Mouse (Mus musculus): ENCODE data around the gene Lrrc2. TPM values are rescaled to one million over a fixed set of nuclear protein-coding genes. Genes with fewer than 3 reads are reported as not detected.

The Lrrc2 gene
- polyA plus RNA-seq, 1 experiment from 2014 or later: 0.06 TPM

DNA sequence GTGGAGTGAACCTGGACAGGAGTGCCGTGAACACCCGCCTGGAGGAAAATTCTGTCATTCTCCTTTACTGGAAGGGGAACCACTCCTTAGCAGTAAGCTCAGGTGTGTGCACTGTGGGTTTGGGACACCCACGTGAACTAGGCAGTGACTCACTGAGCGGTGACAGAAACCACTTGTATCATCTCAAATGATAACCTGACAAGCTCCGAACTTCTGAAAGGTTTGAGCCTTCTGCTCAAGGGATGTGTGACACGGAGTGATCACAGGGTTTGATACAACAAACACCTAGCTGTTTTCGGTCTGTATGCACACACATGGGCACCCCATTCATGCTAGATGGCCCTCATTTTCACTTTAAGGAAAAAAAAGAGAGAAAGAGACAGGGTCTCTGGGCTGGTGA lies 34.6 kb upstream of the Lrrc2 start, which contains the start of gene Fam240a:
Gene Fam240a, minus strand, starts transcription at position 76 of the 400 bp plus-strand sequence.
- Histone ChIP-seq H3K27me3 (ENCODE audit: control insufficient read depth, insufficient read depth, low read length) (no peaks in the 10 kb centered on the region), H3K4me3 (ENCODE audit: low read depth, low read length) (no peak within 1 kb of the TSS), H3K27ac (ENCODE audit: low read depth, low read length) (no peak within 1 kb of the TSS), H3K9me3 (ENCODE audit: control insufficient read depth, low read length) (no peaks in the 10 kb centered on the region), H3K9ac (ENCODE audit: low read depth, low read length) (no peak within 1 kb of the TSS), H3K4me1 (replicated peaks; ENCODE audit: control insufficient read depth, insufficient read depth, low read length) (no peaks in the 10 kb centered on the region), H3K36me3 (ENCODE audit: control insufficient read depth, insufficient read depth, low read length) (no peaks in the 10 kb centered on the region), H3K4me2 (replicated peaks; ENCODE audit: low read depth, low read length) (no peak within 1 kb of the TSS)
- 87% methylated on average over 7 of the region's 7 CpGs for WGBS
- DNase-seq (ENCODE audit: low spot score): no peak
- no peak for ATAC-seq (ENCODE audit: low FRiP score)

DNA sequence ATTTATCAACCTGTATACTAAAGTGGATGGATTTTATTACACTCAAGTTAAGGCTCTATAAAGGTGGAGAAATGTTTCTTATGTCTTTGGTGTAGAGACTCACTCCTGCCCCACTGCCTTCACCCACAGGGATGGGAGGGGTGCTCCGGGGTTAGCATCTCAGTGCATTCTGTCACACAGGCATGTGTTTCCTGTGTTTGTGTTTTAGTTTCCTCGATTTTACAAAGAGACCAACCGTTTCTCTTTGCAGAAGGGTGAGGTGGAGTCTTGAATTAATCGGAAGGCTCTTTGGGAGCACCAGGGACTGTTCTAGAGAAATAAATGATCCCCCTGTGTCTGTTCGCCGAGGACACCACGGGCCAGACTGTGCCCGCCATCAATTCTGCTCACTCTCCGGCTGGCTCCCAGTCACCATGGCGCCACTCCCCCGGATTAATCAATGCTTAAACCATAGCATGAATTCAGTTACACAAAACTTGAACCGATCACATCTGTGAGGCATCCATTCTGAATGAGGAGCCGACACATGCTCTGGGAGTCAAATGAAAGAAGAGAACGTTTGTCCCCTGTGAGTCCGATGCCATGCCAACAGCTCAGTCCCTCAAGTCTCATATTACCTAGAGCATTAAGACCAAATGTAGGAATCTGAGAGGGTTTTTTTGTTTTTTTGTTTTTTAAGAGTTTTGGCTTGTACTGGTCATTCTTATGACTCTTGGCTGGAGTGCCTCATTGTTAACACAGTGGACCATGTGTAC lies 30.5 kb upstream of the Lrrc2 start:
- H3K36me3 ChIP-seq (ENCODE audit: control insufficient read depth, insufficient read depth, low read length): no peaks in the 10 kb centered on the region
- H3K27me3 ChIP-seq (ENCODE audit: control insufficient read depth, insufficient read depth, low read length): no peaks in the 10 kb centered on the region
- ATAC-seq (ENCODE audit: low FRiP score): no peak
- peak; percentile 9 for DNase-seq (ENCODE audit: low spot score)
- H3K4me1 ChIP-seq (replicated peaks; ENCODE audit: control insufficient read depth, insufficient read depth, low read length): no peaks in the 10 kb centered on the region
- no peaks in the 10 kb centered on the region for H3K9me3 ChIP-seq (ENCODE audit: control insufficient read depth, low read length)
- no peak overlapping the region for H3K27ac ChIP-seq (ENCODE audit: low read depth, low read length)
- WGBS: 56% methylated on average over 15 of the region's 15 CpGs
- H3K4me2 ChIP-seq (replicated peaks; ENCODE audit: low read depth, low read length): no peak overlapping the region
- no peak overlapping the region for H3K9ac ChIP-seq (ENCODE audit: low read depth, low read length)
- no peak overlapping the region for H3K4me3 ChIP-seq (ENCODE audit: low read depth, low read length)

DNA sequence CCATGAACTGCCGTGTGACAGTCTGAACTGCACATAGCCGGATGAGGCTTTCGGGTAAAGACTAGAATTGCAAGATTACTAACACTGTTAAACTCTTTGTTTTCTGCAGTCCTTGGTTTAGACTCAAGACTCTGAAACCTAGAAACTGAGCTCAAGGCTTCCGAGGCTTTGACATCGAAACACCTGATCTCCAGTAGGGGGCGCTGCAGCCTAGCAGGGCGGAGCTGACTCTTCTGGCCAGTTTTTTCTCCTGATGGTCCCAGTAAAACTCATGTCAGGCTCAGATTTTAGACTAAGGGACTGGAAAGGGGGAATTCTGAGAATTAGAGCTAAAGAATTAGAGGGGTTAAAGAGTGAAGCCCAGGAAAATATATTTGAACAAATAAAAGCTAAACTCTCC lies 28.6 kb upstream of the Lrrc2 start:
- H3K27me3 ChIP-seq (ENCODE audit: control insufficient read depth, insufficient read depth, low read length): no peaks in the 10 kb centered on the region
- H3K4me1 ChIP-seq (replicated peaks; ENCODE audit: control insufficient read depth, insufficient read depth, low read length): no peaks in the 10 kb centered on the region
- no peak for ATAC-seq (ENCODE audit: low FRiP score)
- 19% methylated on average over 7 of the region's 7 CpGs for WGBS
- no peak overlapping the region for H3K4me2 ChIP-seq (replicated peaks; ENCODE audit: low read depth, low read length)
- peak; percentile 82 for DNase-seq (ENCODE audit: low spot score)
- H3K9ac ChIP-seq (ENCODE audit: low read depth, low read length): no peak overlapping the region
- H3K4me3 ChIP-seq (ENCODE audit: low read depth, low read length): no peak overlapping the region
- no peaks in the 10 kb centered on the region for H3K36me3 ChIP-seq (ENCODE audit: control insufficient read depth, insufficient read depth, low read length)
- H3K27ac ChIP-seq (ENCODE audit: low read depth, low read length): no peak overlapping the region
- H3K9me3 ChIP-seq (ENCODE audit: control insufficient read depth, low read length): no peaks in the 10 kb centered on the region

DNA sequence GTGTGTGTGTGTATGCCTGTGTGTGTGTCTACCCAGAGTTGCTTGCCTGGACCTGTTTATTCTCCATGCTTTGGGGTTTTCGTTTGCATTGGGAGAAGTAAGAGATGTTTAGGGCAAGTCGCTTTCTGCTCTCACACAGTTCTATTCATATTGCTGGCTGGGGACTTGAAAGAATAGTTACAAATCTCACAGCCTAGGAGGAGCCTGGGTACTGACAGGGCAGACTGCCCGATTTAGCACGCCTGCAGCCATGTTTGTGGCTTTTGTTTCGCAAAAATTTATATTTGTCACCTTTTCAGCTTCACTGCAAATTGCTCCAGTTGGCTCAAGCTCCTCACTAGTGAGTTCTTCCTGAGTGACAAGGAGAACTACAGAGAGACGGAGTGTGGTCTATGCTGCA lies 19.8 kb upstream of the Lrrc2 start:
- DNase-seq (ENCODE audit: low spot score) (no peak), ATAC-seq (ENCODE audit: low FRiP score) (no peak)
- Histone ChIP-seq H3K9ac (ENCODE audit: low read depth, low read length) (no peak overlapping the region), H3K9me3 (ENCODE audit: control insufficient read depth, low read length) (no peaks in the 10 kb centered on the region), H3K4me2 (replicated peaks; ENCODE audit: low read depth, low read length) (no peak overlapping the region), H3K36me3 (ENCODE audit: control insufficient read depth, insufficient read depth, low read length) (no peaks in the 10 kb centered on the region), H3K4me3 (ENCODE audit: low read depth, low read length) (no peak overlapping the region), H3K27me3 (ENCODE audit: control insufficient read depth, insufficient read depth, low read length) (no peaks in the 10 kb centered on the region), H3K27ac (ENCODE audit: low read depth, low read length) (no peak overlapping the region), H3K4me1 (replicated peaks; ENCODE audit: control insufficient read depth, insufficient read depth, low read length) (no peaks in the 10 kb centered on the region)
- 73% methylated on average over 6 of the region's 6 CpGs for WGBS

DNA sequence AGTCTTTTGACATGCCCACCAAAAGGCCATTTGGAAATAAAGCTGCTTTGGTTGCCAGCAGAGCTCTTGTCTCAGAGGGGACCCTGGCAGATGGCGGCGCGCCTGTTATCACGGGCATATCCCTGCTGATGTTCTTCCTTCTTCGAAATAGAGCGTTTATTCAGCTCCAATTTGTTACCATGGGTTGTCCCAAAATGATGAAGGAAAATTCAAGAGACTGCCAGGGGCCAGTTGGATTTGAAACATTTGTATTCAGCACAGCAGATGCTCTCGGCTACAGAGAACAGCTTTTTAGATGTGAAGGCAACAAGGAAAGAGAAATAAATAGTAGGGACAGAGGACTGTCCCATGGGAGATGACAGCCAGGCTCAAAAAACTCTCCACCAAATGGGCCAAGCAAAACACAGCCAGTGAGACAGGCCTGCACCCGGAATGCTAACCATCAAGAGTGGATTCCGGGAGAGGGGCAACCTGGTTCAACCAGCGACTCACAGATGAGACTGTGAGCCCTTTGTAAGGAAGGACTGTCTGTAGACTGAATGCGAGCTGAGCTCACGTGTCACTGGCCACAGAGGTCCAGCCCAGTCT lies 17.4 kb upstream of the Lrrc2 start:
- no peaks in the 10 kb centered on the region for H3K36me3 ChIP-seq (ENCODE audit: control insufficient read depth, insufficient read depth, low read length)
- 67% methylated on average over 12 of the region's 12 CpGs for WGBS
- no peaks in the 10 kb centered on the region for H3K4me1 ChIP-seq (replicated peaks; ENCODE audit: control insufficient read depth, insufficient read depth, low read length)
- H3K27ac ChIP-seq (ENCODE audit: low read depth, low read length): 0 out of 2 replicates have a peak overlapping the region, but pooled peaks have one; percentile 30
- H3K27me3 ChIP-seq (ENCODE audit: control insufficient read depth, insufficient read depth, low read length): no peaks in the 10 kb centered on the region
- no peak overlapping the region for H3K4me2 ChIP-seq (replicated peaks; ENCODE audit: low read depth, low read length)
- ATAC-seq (ENCODE audit: low FRiP score) (no peak), DNase-seq (ENCODE audit: low spot score) (no peak)
- H3K9me3 ChIP-seq (ENCODE audit: control insufficient read depth, low read length): no peaks in the 10 kb centered on the region
- no peak overlapping the region for H3K9ac ChIP-seq (ENCODE audit: low read depth, low read length)
- no peak overlapping the region for H3K4me3 ChIP-seq (ENCODE audit: low read depth, low read length)

DNA sequence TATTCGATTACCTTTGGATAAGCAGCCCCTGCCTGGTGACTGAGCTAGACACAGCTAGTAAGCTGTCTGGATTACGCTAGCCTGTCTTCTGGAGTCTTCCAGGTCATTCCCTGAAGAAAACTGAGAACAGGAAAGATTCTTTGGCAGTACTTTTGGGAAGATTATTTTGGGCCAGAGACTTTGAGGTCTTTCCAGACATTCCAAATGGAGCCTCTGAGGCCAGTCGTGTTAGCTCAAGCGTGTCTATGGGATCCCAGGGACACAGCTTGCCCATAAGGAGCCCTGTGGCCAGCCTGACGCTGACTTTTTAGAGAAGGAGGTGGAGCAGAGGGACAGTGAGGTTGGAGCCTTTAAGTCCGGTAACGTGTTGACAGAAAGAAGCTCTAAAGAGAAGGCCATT lies 15.4 kb upstream of the Lrrc2 start:
- ATAC-seq (ENCODE audit: low FRiP score): no peak
- Histone ChIP-seq H3K4me1 (replicated peaks; ENCODE audit: control insufficient read depth, insufficient read depth, low read length) (no peaks in the 10 kb centered on the region), H3K27me3 (ENCODE audit: control insufficient read depth, insufficient read depth, low read length) (no peaks in the 10 kb centered on the region), H3K4me2 (replicated peaks; ENCODE audit: low read depth, low read length) (no peak overlapping the region), H3K9me3 (ENCODE audit: control insufficient read depth, low read length) (no peaks in the 10 kb centered on the region), H3K27ac (ENCODE audit: low read depth, low read length) (no peak overlapping the region), H3K36me3 (ENCODE audit: control insufficient read depth, insufficient read depth, low read length) (no peaks in the 10 kb centered on the region), H3K4me3 (ENCODE audit: low read depth, low read length) (no peak overlapping the region), H3K9ac (ENCODE audit: low read depth, low read length) (no peak overlapping the region)
- DNase-seq (ENCODE audit: low spot score): no peak
- WGBS: 87% methylated on average over 7 of the region's 7 CpGs

DNA sequence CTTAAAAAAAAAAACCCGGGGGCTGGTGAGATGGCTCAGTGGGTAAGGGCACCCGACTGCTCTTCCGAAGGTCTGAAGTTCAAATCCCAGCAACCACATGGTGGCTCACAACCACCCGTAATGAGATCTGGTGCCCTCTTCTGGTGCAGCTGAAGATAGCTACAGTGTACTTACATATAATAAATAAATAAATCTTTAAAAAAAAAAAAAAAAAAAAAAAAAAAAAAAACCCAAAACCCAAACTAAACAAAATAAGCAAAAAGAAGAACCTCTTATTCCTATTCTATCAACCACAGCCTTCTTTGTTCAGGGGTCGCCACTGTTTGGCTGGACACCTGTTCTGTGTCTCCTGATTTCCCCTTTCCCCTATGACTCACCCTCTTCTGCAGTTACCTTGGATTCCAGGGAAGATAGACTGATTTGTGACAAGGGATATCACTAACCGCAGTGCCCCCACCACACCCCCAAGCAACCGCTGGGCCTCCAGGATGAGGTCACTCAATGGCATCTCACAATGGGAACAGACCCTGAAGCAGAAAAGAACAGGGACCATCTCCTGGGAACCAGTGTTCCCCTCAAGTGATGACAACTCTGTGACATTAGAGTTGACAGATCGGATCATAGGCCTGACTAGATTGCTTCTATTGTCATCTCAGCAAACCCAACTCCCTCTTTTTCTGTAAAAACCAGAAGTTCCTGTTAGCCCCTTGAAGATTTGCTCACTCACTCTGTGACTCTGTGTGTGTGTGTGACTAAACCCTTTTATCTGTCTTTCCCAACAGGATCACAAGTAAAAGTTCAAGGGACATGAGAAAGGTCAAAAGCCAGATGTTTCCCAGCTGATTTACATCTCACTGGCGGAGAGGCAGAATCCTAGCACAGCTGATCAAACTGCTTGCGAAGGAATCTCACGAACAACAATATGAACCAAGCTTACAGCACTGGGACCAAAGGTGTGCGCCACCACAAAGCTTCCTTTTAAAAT lies 13.5 kb upstream of the Lrrc2 start:
- Histone ChIP-seq H3K9ac (ENCODE audit: low read depth, low read length) (no peak overlapping the region), H3K4me2 (replicated peaks; ENCODE audit: low read depth, low read length) (no peak overlapping the region), H3K4me3 (ENCODE audit: low read depth, low read length) (no peak overlapping the region), H3K27me3 (ENCODE audit: control insufficient read depth, insufficient read depth, low read length) (no peaks in the 10 kb centered on the region), H3K4me1 (replicated peaks; ENCODE audit: control insufficient read depth, insufficient read depth, low read length) (no peaks in the 10 kb centered on the region), H3K27ac (ENCODE audit: low read depth, low read length) (no peak overlapping the region), H3K36me3 (ENCODE audit: control insufficient read depth, insufficient read depth, low read length) (no peaks in the 10 kb centered on the region), H3K9me3 (ENCODE audit: control insufficient read depth, low read length) (no peaks in the 10 kb centered on the region)
- no peak for ATAC-seq (ENCODE audit: low FRiP score)
- peak; percentile 28 for DNase-seq (ENCODE audit: low spot score)
- WGBS: 64% methylated on average over 12 of the region's 12 CpGs

DNA sequence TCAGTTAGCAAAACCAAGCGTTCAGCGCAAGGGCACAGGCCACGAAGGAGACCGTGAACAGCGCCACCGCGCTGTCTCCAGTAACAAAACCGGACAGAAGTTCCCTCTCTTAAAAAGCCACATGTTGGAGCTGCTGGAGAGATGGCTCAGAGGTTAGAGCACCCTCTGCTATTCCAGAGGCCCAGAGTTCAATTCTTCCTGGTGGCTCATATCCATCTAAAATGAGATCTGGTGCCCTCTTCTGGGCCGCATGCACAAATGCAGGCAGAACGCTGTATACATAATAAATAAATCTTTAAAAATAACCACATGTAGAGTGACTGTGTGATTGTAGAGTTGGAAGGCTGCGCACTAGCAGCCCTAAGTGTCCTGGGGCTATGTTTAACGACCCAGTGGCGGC lies 7.1 kb upstream of the Lrrc2 start:
- H3K4me3 ChIP-seq (ENCODE audit: low read depth, low read length): no peak overlapping the region
- H3K9me3 ChIP-seq (ENCODE audit: control insufficient read depth, low read length): no peaks in the 10 kb centered on the region
- ATAC-seq (ENCODE audit: low FRiP score) (no peak), DNase-seq (ENCODE audit: low spot score) (peak; percentile 48)
- WGBS: 37% methylated on average over 13 of the region's 13 CpGs
- no peak overlapping the region for H3K4me2 ChIP-seq (replicated peaks; ENCODE audit: low read depth, low read length)
- H3K4me1 ChIP-seq (replicated peaks; ENCODE audit: control insufficient read depth, insufficient read depth, low read length): 0 out of 2 replicates have a peak, but pooled peaks cover 2% of the 10 kb centered on the region
- H3K27ac ChIP-seq (ENCODE audit: low read depth, low read length): no peak overlapping the region
- no peak overlapping the region for H3K9ac ChIP-seq (ENCODE audit: low read depth, low read length)
- no peaks in the 10 kb centered on the region for H3K36me3 ChIP-seq (ENCODE audit: control insufficient read depth, insufficient read depth, low read length)
- peaks cover 32% of the 10 kb centered on the region for H3K27me3 ChIP-seq (ENCODE audit: control insufficient read depth, insufficient read depth, low read length)
